Mouse (Mus musculus) heart, adult 2 months (tissue): ENCODE results near the gene Cadm1.

ENCODE experiments used
- CTCF ChIP-seq: fragments of 200-600 bp; IDR thresholded peaks from 2 replicates; pipeline ENCODE4 v1.8.1; 2022; ENCODE audit warnings: antibody characterized with exemption, mild to moderate bottlenecking, moderate library complexity
- EP300 ChIP-seq: fragments of 200-500 bp; IDR thresholded peaks from 2 replicates; pipeline ENCODE4 v1.6.1; 2011; ENCODE audit warnings: low read depth, low read length, control low read depth; ENCODE audit not compliant: insufficient read depth
- POLR2A ChIP-seq: fragments of 200-500 bp; IDR thresholded peaks from 2 replicates; pipeline ENCODE4 v1.6.1; 2011; ENCODE audit warnings: mild to moderate bottlenecking, low read depth, low read length, control low read depth; ENCODE audit not compliant: insufficient read depth

GRCm38 (mm10) chr9:47801242-47801641, 271.3 kb downstream of the Cadm1 start:
- TF ChIP-seq CTCF (no peak), POLR2A (no peak), EP300 (no peak)
